Mouse (Mus musculus) kidney, embryonic 15.5 days (tissue): ENCODE results near the gene Stoml3. TPM values are rescaled to one million over a fixed set of nuclear protein-coding genes. Genes with fewer than 3 reads are reported as not detected.

Source experiments
- ATAC-seq: fragments of 200-750 bp; cut with Nextera tagmentation; replicated peaks from 2 replicates; pipeline ENCODE4 v1.8.0; 2017; ENCODE audit warnings: moderate TSS enrichment; ENCODE audit not compliant: low FRiP score
- H3K27ac ChIP-seq: fragments of 300-500 bp; sonication (generic); 2 replicates; pipeline ENCODE4 v1.5.1; 2015; ENCODE audit warnings: mild to moderate bottlenecking, inconsistent platforms
- H3K27me3 ChIP-seq: fragments of 300-500 bp; sonication (generic); 2 replicates; pipeline ENCODE4 v1.6.1; 2015; ENCODE audit warnings: inconsistent platforms
- H3K36me3 ChIP-seq: fragments of 300-500 bp; sonication (generic); 2 replicates; pipeline ENCODE4 v1.6.1; 2015; ENCODE audit warnings: inconsistent platforms
- H3K4me1 ChIP-seq: fragments of 300-500 bp; sonication (generic); 2 replicates; pipeline ENCODE4 v1.6.1; 2015; ENCODE audit warnings: inconsistent platforms
- H3K4me2 ChIP-seq: fragments of 300-500 bp; sonication (generic); 2 replicates; pipeline ENCODE4 v1.6.1; 2015; ENCODE audit warnings: moderate library complexity, mild to moderate bottlenecking, inconsistent platforms
- H3K4me3 ChIP-seq: fragments of 300-500 bp; sonication (generic); replicated peaks from 2 replicates; pipeline ENCODE4 v1.5.1; 2015; ENCODE audit warnings: mild to moderate bottlenecking, inconsistent platforms
- H3K9ac ChIP-seq: fragments of 300-500 bp; sonication (generic); 2 replicates; pipeline ENCODE4 v1.6.1; 2015; ENCODE audit warnings: mild to moderate bottlenecking, inconsistent platforms
- H3K9me3 ChIP-seq: fragments of 300-500 bp; sonication (generic); replicated peaks from 2 replicates; pipeline ENCODE4 v1.6.1; 2016; ENCODE audit warnings: inconsistent platforms
- WGBS: fragments of 180-500 bp; shearing (Covaris S2); methylation state at CpG from one replicate; pipeline ENCODE4 v1.1.7; 2015; ENCODE audit warnings: mixed read lengths; 5-methylcytosine and 5-hydroxymethylcytosine counted together
- polyA plus RNA-seq: library from polyadenylated mRNA; unstranded; fragments of >200 nt; fragmentation: Nextera tagmentation; extraction: Ambion mirVana; gene quantifications from 2 replicates; pipeline ENCODE4 v1.2.1, GENCODE M21; 2015

The Stoml3 gene
- polyA plus RNA-seq, 1 experiment from 2014 or later: 0.08 TPM

DNA sequence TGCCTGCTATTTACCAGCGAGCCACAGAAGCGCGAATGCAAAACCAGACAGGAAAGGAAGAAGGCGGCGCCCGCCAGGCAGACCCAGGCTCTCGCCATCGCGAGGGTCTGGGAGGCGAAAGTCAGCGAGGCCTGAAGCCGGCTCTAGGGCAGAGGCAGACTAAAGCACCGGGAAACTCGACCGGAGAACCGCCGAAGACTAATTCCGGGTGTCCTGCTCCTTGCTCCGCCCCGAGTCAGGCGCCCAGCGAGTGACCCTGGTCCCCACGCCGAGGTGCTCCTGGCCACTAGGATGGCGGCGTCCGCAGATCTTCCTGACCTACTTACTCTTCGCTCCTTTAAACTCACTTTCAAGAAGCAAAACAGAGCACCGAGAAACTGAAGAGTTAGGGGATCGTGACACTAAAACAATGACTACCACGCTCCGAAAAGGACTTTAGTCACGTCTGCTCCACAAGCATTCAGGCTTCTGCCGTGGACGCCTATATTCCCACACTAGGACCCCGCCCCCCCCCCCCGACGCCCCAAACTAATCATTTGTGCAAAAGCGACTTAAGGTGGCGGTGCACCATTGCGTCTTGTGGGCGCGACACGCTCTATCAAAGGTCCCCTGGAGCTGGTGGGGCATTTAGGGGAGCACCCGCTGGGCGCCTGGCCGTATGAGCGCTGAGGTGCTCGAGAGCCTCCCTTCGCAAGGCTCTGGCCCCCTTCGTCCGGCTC, 25.2 kb upstream of the Stoml3 start, which contains the start of the genes Nhlrc3 and Proser1:
Nhlrc3 (minus strand) TSS at position 287 of the 719 bp plus-strand sequence.
Proser1 (plus strand) TSS at position 621 of the 719 bp plus-strand sequence.
- H3K4me2 ChIP-seq: peak within 1 kb of the TSS; percentile 77
- H3K4me1 ChIP-seq: peaks cover 45% of the 10 kb centered on the region
- peak; percentile 97 for ATAC-seq
- peak within 1 kb of the TSS; percentile 93 for H3K9ac ChIP-seq
- WGBS: under 1% methylated on average over 52 of the region's 52 CpGs
- no peaks in the 10 kb centered on the region for H3K9me3 ChIP-seq
- H3K36me3 ChIP-seq: peaks cover 28% of the 10 kb centered on the region
- H3K27ac ChIP-seq: peak within 1 kb of the TSS; percentile 93
- H3K27me3 ChIP-seq: no peaks in the 10 kb centered on the region
- peak within 1 kb of the TSS; percentile 96 for H3K4me3 ChIP-seq

DNA sequence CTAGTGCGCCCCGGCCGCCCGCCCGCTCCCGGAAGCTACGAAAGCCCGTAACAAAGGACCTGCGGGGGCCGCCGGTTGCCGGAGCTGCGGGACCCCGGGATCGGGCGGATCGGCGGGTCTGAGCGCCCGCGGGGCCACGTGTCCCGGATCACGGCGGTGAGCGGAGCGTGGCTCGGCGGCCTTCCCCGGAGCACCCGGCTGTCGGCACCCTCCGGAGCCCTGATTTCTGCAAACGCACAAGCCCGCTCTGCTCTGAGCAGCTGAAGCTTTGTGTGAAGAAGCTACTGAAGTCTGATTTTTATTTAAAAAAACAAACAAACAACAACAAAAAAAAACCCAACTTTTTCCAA, 24.7 kb upstream of the Stoml3 start:
- WGBS: under 1% methylated on average over 35 of the region's 35 CpGs
- peak; percentile 60 for ATAC-seq
- Histone ChIP-seq H3K4me1 (peaks cover 50% of the 10 kb centered on the region), H3K4me2 (peak overlapping the region; percentile 77), H3K27ac (peak overlapping the region; percentile 93), H3K9me3 (no peaks in the 10 kb centered on the region), H3K4me3 (peak overlapping the region; percentile 96), H3K27me3 (no peaks in the 10 kb centered on the region), H3K36me3 (peaks cover 27% of the 10 kb centered on the region), H3K9ac (peak overlapping the region; percentile 93)

DNA sequence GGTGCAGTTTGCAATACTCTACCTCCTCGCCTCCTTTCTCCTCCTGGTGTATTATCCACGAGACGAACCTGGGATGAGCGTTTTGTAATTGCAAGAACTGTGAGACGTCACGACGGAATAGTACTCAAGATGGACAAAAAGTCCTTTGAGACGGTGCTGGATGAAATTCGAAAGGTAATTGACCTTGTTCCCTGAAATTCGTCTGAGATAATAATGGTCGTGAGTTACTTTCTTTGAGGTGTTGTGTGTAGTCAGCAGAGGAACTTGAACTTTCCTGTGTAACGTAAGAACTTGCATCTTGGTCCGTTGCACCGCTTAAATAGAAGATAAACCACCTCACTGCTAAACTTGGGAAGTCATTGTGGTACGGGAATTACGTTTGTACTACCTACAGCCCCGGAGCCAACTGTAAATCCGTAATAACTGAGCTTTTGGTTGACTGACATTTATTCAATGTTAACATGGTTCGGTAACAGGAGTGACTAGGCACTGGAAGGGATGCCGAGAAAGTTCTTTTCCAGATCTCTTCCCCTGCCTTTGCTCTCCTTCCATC, 24.2 kb upstream of the Stoml3 start:
- peak overlapping the region; percentile 96 for H3K4me3 ChIP-seq
- H3K9ac ChIP-seq: peak overlapping the region; percentile 93
- H3K27ac ChIP-seq: 0 out of 2 replicates have a peak overlapping the region, but pooled peaks have one; percentile 93
- peaks cover 27% of the 10 kb centered on the region for H3K36me3 ChIP-seq
- H3K27me3 ChIP-seq: no peaks in the 10 kb centered on the region
- H3K9me3 ChIP-seq: no peaks in the 10 kb centered on the region
- WGBS: under 1% methylated on average over 20 of the region's 20 CpGs
- H3K4me1 ChIP-seq: peaks cover 50% of the 10 kb centered on the region
- H3K4me2 ChIP-seq: peak overlapping the region; percentile 77
- ATAC-seq: no peak

DNA sequence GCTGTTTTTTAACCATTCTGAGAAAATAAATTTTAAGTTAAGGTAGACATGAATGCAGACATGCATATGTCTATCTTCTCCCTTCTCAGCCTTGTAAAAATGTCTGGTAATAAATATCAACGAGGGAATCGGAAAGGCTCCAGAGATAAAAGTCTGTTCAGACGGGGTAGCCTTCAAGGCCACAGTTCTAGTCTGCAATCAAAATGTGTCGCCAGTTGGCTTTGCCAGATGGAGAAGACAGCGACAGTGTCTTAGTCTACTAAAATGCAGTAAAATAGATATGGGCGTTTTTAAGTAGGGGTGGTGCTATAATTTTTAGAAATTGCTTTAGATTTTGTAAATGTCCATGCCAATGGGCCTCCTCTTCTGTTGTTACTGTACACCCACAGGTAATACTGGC, 23.1 kb upstream of the Stoml3 start:
- peak overlapping the region; percentile 96 for H3K4me3 ChIP-seq
- H3K9me3 ChIP-seq: no peaks in the 10 kb centered on the region
- H3K27ac ChIP-seq: no peak overlapping the region
- 30% methylated on average over 6 of the region's 6 CpGs for WGBS
- ATAC-seq: no peak
- H3K36me3 ChIP-seq: peaks cover 30% of the 10 kb centered on the region
- H3K9ac ChIP-seq: no peak overlapping the region
- peaks cover 50% of the 10 kb centered on the region for H3K4me1 ChIP-seq
- peak overlapping the region; percentile 77 for H3K4me2 ChIP-seq
- no peaks in the 10 kb centered on the region for H3K27me3 ChIP-seq

DNA sequence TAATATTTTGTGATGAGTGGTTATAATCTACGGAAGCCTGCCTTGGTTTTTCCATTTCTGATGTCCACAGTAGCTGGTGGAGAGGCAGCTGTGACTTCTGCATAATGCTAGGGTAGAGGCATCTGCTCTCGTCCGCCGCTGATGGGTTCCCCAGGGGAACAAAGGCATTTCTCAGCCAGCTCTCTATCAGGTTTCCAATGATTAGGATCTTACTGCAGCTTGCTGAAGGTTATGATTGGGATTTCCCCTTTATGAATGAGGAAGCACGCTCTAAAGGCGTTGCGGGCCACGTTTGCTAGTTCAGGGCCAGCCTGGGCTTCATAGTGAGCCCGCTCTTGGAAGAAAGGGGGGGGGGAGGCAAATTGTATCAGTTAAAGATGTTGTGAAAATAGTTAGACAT, 22.0 kb upstream of the Stoml3 start:
- WGBS: 81% methylated on average over 9 of the region's 9 CpGs

DNA sequence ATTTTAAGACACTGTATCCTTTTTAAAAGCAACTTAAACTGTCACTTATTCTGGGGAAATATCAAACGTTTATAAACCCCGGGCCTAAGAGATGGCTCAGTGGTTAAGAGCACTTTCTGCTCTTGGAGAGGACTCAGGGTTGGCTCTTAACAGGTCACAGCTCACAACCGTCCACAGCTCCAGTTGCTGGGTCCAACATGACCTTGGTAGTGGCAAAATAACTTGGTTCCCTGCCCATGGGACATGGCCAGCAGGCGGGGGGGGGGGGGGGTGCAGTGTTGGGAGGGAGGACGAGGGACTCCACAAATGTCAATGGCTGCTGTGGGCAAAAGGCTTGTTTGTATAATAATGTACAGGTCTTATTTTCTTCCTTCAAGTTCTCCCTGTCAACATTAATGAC, 21.1 kb upstream of the Stoml3 start:
- Histone ChIP-seq H3K27me3 (no peaks in the 10 kb centered on the region), H3K9me3 (no peaks in the 10 kb centered on the region), H3K36me3 (peaks cover 39% of the 10 kb centered on the region), H3K4me2 (no peak overlapping the region), H3K4me1 (peaks cover 35% of the 10 kb centered on the region), H3K4me3 (no peak overlapping the region), H3K27ac (no peak overlapping the region), H3K9ac (no peak overlapping the region)
- no peak for ATAC-seq
- whole genome bisulfite sequencing: 78% methylated on average over 5 of the region's 5 CpGs

More for the DNA sequence above, 22.0 kb upstream of the Stoml3 start:
- H3K4me2 ChIP-seq: peak overlapping the region; percentile 77; the same call in 1 of the 2 replicates
- H3K36me3 ChIP-seq: peaks cover 32% of the 10 kb centered on the region
- H3K27me3 ChIP-seq: no peaks in the 10 kb centered on the region
- no peak for ATAC-seq
- H3K4me3 ChIP-seq: no peak overlapping the region
- H3K4me1 ChIP-seq: peaks cover 41% of the 10 kb centered on the region
- H3K27ac ChIP-seq: no peak overlapping the region
- no peaks in the 10 kb centered on the region for H3K9me3 ChIP-seq
- no peak overlapping the region for H3K9ac ChIP-seq

DNA sequence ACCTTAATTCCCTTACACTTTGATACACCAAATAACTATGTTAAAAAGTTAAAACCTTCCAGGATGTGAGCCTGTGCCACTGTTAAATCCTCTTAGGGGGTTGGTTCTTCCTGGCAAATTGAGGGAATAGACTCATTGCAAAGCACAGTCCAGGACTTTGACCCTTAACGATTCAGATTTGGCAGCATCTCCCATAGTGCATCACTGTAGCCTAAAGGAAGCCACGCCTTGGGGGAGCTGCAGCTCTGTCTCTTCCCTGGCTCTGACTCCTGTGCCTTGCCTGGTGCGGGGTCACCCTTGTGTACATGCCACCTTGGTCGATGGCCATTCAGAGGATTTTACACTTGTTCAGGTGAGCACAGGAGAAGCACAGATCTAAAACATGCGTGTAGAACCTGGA, 18.8 kb upstream of the Stoml3 start:
- Histone ChIP-seq H3K27me3 (no peaks in the 10 kb centered on the region), H3K9me3 (no peaks in the 10 kb centered on the region), H3K36me3 (peaks cover 62% of the 10 kb centered on the region), H3K4me2 (no peak overlapping the region), H3K27ac (no peak overlapping the region), H3K9ac (no peak overlapping the region), H3K4me3 (no peak overlapping the region), H3K4me1 (peaks cover 31% of the 10 kb centered on the region)
- 92% methylated on average over 5 of the region's 5 CpGs for WGBS
- ATAC-seq: no peak

DNA sequence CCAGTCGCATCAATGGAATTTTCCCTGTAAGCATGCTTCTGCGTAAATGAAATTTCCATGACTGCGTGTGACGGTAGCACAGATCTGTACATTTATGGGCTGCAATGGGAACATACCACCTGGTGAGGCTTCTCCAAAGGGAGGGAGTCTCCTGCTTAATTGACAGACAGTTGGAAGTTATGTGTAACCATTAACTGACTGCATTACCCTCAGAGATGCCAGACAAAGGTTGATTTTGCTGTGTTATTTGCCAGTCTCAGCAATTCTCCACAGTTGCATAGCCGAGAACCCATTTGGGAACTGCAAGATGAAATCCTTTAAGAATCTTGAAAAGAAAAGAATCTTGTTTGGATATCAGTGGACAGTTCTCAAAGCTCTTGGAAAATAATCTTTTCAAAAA, 16.4 kb upstream of the Stoml3 start:
- Histone ChIP-seq H3K4me2 (no peak overlapping the region), H3K9ac (no peak overlapping the region), H3K4me1 (peaks cover 11% of the 10 kb centered on the region), H3K27me3 (no peaks in the 10 kb centered on the region), H3K9me3 (no peaks in the 10 kb centered on the region), H3K4me3 (no peak overlapping the region), H3K36me3 (peaks cover 84% of the 10 kb centered on the region), H3K27ac (no peak overlapping the region)
- 91% methylated on average over 5 of the region's 5 CpGs for WGBS
- ATAC-seq: no peak

DNA sequence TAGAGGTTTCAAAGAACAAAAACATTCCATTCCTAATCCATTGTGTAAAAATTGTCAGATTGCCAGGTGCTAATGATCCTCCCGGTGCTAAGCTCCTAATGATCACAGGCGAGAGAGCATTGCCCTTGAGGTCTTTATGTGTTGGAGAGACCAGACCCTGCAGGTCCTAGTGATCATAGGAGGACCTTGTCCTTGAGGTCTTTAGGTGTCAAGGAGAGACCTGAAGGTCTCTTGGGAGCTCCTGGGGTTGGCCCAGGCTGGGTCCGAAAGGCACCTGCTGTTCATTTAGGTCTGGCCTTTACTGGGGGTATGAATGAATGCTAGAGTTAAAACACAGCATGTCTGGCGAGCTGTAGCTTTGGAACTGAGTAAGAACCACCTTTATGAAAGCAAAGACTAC, 14.3 kb upstream of the Stoml3 start:
- ATAC-seq: no peak
- Histone ChIP-seq H3K27ac (no peak overlapping the region), H3K9ac (no peak overlapping the region), H3K4me1 (no peaks in the 10 kb centered on the region), H3K36me3 (peaks cover 98% of the 10 kb centered on the region), H3K27me3 (no peaks in the 10 kb centered on the region), H3K4me3 (no peak overlapping the region), H3K9me3 (no peaks in the 10 kb centered on the region), H3K4me2 (no peak overlapping the region)
- 72% methylated on average over 4 of the region's 4 CpGs for WGBS

DNA sequence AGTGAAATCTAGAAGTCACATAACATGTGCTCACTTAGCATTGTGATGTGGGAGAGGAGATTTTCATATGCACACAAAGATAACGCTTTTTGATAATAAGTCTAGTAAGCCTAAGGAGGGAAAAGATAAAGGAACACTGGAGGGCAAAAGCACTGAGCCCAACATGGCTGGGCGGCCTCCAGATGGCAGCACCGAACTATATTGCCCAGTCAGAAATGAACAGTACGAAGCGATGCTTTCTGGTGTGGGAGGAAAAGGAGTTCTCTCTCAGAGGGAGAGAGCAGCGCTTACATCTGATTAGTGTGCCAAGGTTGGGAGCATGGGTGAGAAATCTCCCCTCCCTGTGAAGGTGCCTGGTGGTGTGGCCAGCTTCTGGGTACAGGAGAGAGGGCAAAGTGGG, 12.6 kb upstream of the Stoml3 start:
- H3K4me1 ChIP-seq: no peaks in the 10 kb centered on the region
- ATAC-seq: 0 out of 2 replicates have a peak, but pooled peaks have one; percentile 34
- no peaks in the 10 kb centered on the region for H3K27me3 ChIP-seq
- no peaks in the 10 kb centered on the region for H3K9me3 ChIP-seq
- no peak overlapping the region for H3K9ac ChIP-seq
- WGBS: 66% methylated on average over 6 of the region's 6 CpGs
- H3K36me3 ChIP-seq: peaks cover 97% of the 10 kb centered on the region
- H3K27ac ChIP-seq: no peak overlapping the region
- H3K4me2 ChIP-seq: no peak overlapping the region
- H3K4me3 ChIP-seq: no peak overlapping the region

DNA sequence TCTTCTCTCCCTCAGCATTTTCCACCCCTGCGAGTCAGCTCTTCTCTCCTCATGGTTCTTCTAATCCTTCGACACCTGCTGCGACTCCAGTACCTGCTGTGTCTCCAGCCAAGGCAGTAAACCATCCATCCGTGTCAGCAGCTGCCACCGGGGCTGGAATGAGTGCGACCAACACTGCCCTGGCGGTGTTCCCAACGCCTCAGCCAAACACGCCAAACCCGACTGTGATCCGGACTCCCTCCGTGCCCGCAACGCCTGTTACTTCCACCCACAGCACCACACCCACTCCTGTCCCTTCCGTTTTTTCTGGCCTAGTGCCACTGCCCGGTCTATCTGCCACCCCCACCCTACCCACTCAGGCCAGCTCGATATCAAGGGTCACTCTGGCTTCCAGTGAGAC, 11.0 kb upstream of the Stoml3 start:
- no peak overlapping the region for H3K4me3 ChIP-seq
- H3K27me3 ChIP-seq: no peaks in the 10 kb centered on the region
- H3K9me3 ChIP-seq: no peaks in the 10 kb centered on the region
- H3K9ac ChIP-seq: no peak overlapping the region
- H3K4me2 ChIP-seq: no peak overlapping the region
- no peak overlapping the region for H3K27ac ChIP-seq
- peak; percentile 44; the same call in 1 of the 2 replicates for ATAC-seq
- peaks cover 96% of the 10 kb centered on the region for H3K36me3 ChIP-seq
- 73% methylated on average over 17 of the region's 17 CpGs for WGBS
- no peaks in the 10 kb centered on the region for H3K4me1 ChIP-seq

DNA sequence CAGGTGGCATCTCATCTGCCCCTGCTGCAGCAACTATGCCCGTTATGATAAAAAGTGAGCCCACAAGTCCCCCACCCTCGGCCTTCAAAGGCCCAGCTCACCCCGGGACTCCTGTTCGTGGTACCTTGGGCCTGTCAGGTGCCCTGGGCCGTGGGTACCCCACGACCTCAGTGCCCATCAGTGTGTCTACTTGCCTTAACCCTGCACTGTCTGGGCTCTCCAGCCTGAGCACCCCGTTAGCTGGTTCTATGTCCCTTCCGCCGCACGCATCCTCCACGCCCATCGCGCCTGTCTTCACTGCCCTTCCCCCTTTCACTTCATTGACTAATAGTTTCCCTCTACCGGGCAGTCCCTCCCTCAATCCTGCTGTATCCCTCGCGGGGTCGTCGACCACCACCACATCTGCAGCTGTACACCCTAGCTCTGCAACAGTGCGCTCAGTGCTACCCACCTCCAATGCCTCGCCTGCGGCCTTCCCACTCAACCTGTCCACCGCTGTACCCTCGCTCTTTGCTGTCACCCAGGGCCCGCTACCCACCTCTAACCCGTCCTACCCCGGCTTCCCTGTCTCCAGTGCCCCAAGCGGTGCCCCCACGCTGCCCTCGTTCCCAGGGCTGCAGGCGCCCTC, 9.9 kb upstream of the Stoml3 start:
- Histone ChIP-seq H3K9me3 (no peaks in the 10 kb centered on the region), H3K36me3 (peaks cover 91% of the 10 kb centered on the region), H3K27me3 (no peaks in the 10 kb centered on the region), H3K9ac (no peak overlapping the region), H3K4me1 (no peaks in the 10 kb centered on the region), H3K4me3 (no peak overlapping the region), H3K27ac (no peak overlapping the region), H3K4me2 (no peak overlapping the region)
- ATAC-seq: peak; percentile 30; the same call in 1 of the 2 replicates
- WGBS: 98% methylated on average over 30 of the region's 30 CpGs
